Mouse (Mus musculus) liver, postnatal 0 days (tissue): Measurements from ENCODE around the gene Tuba1a.

Experiments
- CTCF ChIP-seq: sonication (generic); IDR thresholded peaks from 2 replicates; pipeline ENCODE4 v1.5.1; 2016; ENCODE audit warnings: antibody characterized with exemption, low read depth
- EP300 ChIP-seq: IDR thresholded peaks from 2 replicates; pipeline ENCODE4 v1.6.1; 2016; ENCODE audit warnings: antibody characterized with exemption, low read depth, mild to moderate bottlenecking

GRCm38 (mm10) chr15:98987661-98988181 is 34.2 kb upstream of the Tuba1a start:
- TF ChIP-seq CTCF = no peak
- TF ChIP-seq EP300 = no peak
